Mouse (Mus musculus) kidney, adult 2 months (tissue): ENCODE results near the gene Ggt5.

Source experiments
- CTCF ChIP-seq: fragments of 200-500 bp; conservative IDR thresholded peaks from 2 replicates; pipeline ENCODE4 v1.5.1; 2011; ENCODE audit warnings: low read depth, mild to moderate bottlenecking, control low read depth, low read length, moderate library complexity, mixed read lengths; ENCODE audit not compliant: insufficient read depth, insufficient read length
- POLR2A ChIP-seq: fragments of 200-500 bp; IDR thresholded peaks from one replicate; pipeline ENCODE4 v1.6.1; 2011; ENCODE audit warnings: low read depth, low read length, control low read depth

GRCm38 (mm10) chr10:75579129-75579528 is 10.0 kb upstream of the Ggt5 start:
- TF ChIP-seq POLR2A: no peak
- TF ChIP-seq CTCF: no peak
